Mouse (Mus musculus): Measurements from ENCODE around the gene Gm9732. TPM values are rescaled to one million over a fixed set of nuclear protein-coding genes. Genes with fewer than 3 reads are reported as not detected.
"Not testable (repeated sequence)": the region's sequence is repeated elsewhere in the genome, so short reads cannot be mapped to it uniquely, and the experiment has no call there.

Gm9732 gene
- polyA plus RNA-seq, 2 experiments, result not detected

- H3K4me2 ChIP-seq (replicated peaks; ENCODE audit: low read depth, low read length, severe bottlenecking); H3K27ac ChIP-seq (replicated peaks; ENCODE audit: low read depth, low read length); DNase-seq (ENCODE audit: low spot score); H3K9me3 ChIP-seq (ENCODE audit: control insufficient read depth, low read length); ATAC-seq (ENCODE audit: low FRiP score, low read depth); H3K9ac ChIP-seq (ENCODE audit: low read depth, low read length, severe bottlenecking); H3K36me3 ChIP-seq (ENCODE audit: control insufficient read depth, insufficient read depth, low read length); H3K27me3 ChIP-seq (ENCODE audit: control insufficient read depth, insufficient read depth, low read length); H3K4me3 ChIP-seq (replicated peaks; ENCODE audit: low read length); H3K4me1 ChIP-seq (ENCODE audit: control insufficient read depth, insufficient read depth, low read length): not testable (repeated sequence)
Observed at GRCm38 (mm10) chr14:43319516-43319915, 44.7 kb downstream of the Gm9732 start.

GRCm38 (mm10) chr14:43328603-43329002, 53.8 kb downstream of the Gm9732 start:
- not testable (repeated sequence) for H3K27me3 ChIP-seq (ENCODE audit: control insufficient read depth, insufficient read depth, low read length); H3K4me3 ChIP-seq (replicated peaks; ENCODE audit: low read length); H3K36me3 ChIP-seq (ENCODE audit: control insufficient read depth, insufficient read depth, low read length); H3K27ac ChIP-seq (replicated peaks; ENCODE audit: low read depth, low read length); ATAC-seq (ENCODE audit: low FRiP score, low read depth); H3K4me1 ChIP-seq (ENCODE audit: control insufficient read depth, insufficient read depth, low read length); H3K9me3 ChIP-seq (ENCODE audit: control insufficient read depth, low read length); DNase-seq (ENCODE audit: low spot score); H3K9ac ChIP-seq (ENCODE audit: low read depth, low read length, severe bottlenecking); H3K4me2 ChIP-seq (replicated peaks; ENCODE audit: low read depth, low read length, severe bottlenecking)
- 55% methylated on average over 2 of the region's 2 CpGs for WGBS

GRCm38 (mm10) chr14:43331362-43331880, 56.6 kb downstream of the Gm9732 start:
- not testable (repeated sequence) for H3K9ac ChIP-seq (ENCODE audit: low read depth, low read length, severe bottlenecking); H3K9me3 ChIP-seq (ENCODE audit: control insufficient read depth, low read length); H3K4me2 ChIP-seq (replicated peaks; ENCODE audit: low read depth, low read length, severe bottlenecking); H3K27me3 ChIP-seq (ENCODE audit: control insufficient read depth, insufficient read depth, low read length); H3K36me3 ChIP-seq (ENCODE audit: control insufficient read depth, insufficient read depth, low read length); H3K4me3 ChIP-seq (replicated peaks; ENCODE audit: low read length); ATAC-seq (ENCODE audit: low FRiP score, low read depth); H3K27ac ChIP-seq (replicated peaks; ENCODE audit: low read depth, low read length); DNase-seq (ENCODE audit: low spot score); H3K4me1 ChIP-seq (ENCODE audit: control insufficient read depth, insufficient read depth, low read length)
- WGBS, result 91% methylated on average over 9 of the region's 11 CpGs

GRCm38 (mm10) chr14:43337646-43338045, 62.8 kb downstream of the Gm9732 start:
- H3K4me3 ChIP-seq (replicated peaks; ENCODE audit: low read length); ATAC-seq (ENCODE audit: low FRiP score, low read depth): not testable (repeated sequence)

GRCm38 (mm10) chr14:43347711-43348110, 72.9 kb downstream of the Gm9732 start, which contains the start of gene 1700001F09Rik:
Gene 1700001F09Rik, minus strand, starts transcription at chr14:43347811.
- not testable (repeated sequence) for H3K4me1 ChIP-seq (ENCODE audit: control insufficient read depth, insufficient read depth, low read length); ATAC-seq (ENCODE audit: low FRiP score, low read depth); H3K4me2 ChIP-seq (replicated peaks; ENCODE audit: low read depth, low read length, severe bottlenecking); H3K9ac ChIP-seq (ENCODE audit: low read depth, low read length, severe bottlenecking); DNase-seq (ENCODE audit: low spot score); H3K9me3 ChIP-seq (ENCODE audit: control insufficient read depth, low read length); H3K36me3 ChIP-seq (ENCODE audit: control insufficient read depth, insufficient read depth, low read length); H3K27me3 ChIP-seq (ENCODE audit: control insufficient read depth, insufficient read depth, low read length); H3K4me3 ChIP-seq (replicated peaks; ENCODE audit: low read length); H3K27ac ChIP-seq (replicated peaks; ENCODE audit: low read depth, low read length)

More at GRCm38 (mm10) chr14:43337646-43338045, 62.8 kb downstream of the Gm9732 start:
- not testable (repeated sequence) for H3K27me3 ChIP-seq (ENCODE audit: control insufficient read depth, insufficient read depth, low read length); H3K27ac ChIP-seq (replicated peaks; ENCODE audit: low read depth, low read length); H3K4me2 ChIP-seq (replicated peaks; ENCODE audit: low read depth, low read length, severe bottlenecking); H3K9me3 ChIP-seq (ENCODE audit: control insufficient read depth, low read length); DNase-seq (ENCODE audit: low spot score); H3K9ac ChIP-seq (ENCODE audit: low read depth, low read length, severe bottlenecking); H3K36me3 ChIP-seq (ENCODE audit: control insufficient read depth, insufficient read depth, low read length); H3K4me1 ChIP-seq (ENCODE audit: control insufficient read depth, insufficient read depth, low read length)
- WGBS, result 68% methylated on average over 1 of the region's 1 CpGs

- DNase-seq (ENCODE audit: low spot score); H3K27me3 ChIP-seq (ENCODE audit: control insufficient read depth, insufficient read depth, low read length); H3K9me3 ChIP-seq (ENCODE audit: control insufficient read depth, low read length); H3K9ac ChIP-seq (ENCODE audit: low read depth, low read length, severe bottlenecking); H3K36me3 ChIP-seq (ENCODE audit: control insufficient read depth, insufficient read depth, low read length); ATAC-seq (ENCODE audit: low FRiP score, low read depth); H3K4me3 ChIP-seq (replicated peaks; ENCODE audit: low read length); H3K27ac ChIP-seq (replicated peaks; ENCODE audit: low read depth, low read length); H3K4me1 ChIP-seq (ENCODE audit: control insufficient read depth, insufficient read depth, low read length); H3K4me2 ChIP-seq (replicated peaks; ENCODE audit: low read depth, low read length, severe bottlenecking): not testable (repeated sequence)
- 85% methylated on average over 2 of the region's 2 CpGs for WGBS
Observed at GRCm38 (mm10) chr14:43352944-43353343, 78.1 kb downstream of the Gm9732 start.

Other genes with a start within 250 kb of the Gm9732 start
- gene Gm8094, start 198.4 kb upstream of the Gm9732 start, polyA plus RNA-seq (2012; rRNA removed), result not detected in 2 replicates
- not detected in 2 replicates for gene Gm8094, start 198.4 kb upstream of the Gm9732 start, polyA plus RNA-seq (2014; fragmentation: Nextera tagmentation; extraction: Ambion mirVana)
- gene Gm8104, start 174.4 kb upstream of the Gm9732 start, polyA plus RNA-seq (2012; rRNA removed), result not detected in 2 replicates
- not detected in 2 replicates for gene Gm8104, start 174.4 kb upstream of the Gm9732 start, polyA plus RNA-seq (2014; fragmentation: Nextera tagmentation; extraction: Ambion mirVana)
- gene Gm7233, start 95.2 kb upstream of the Gm9732 start, polyA plus RNA-seq (2012; rRNA removed), result not detected in 2 replicates
- not detected in 2 replicates for gene Gm7233, start 95.2 kb upstream of the Gm9732 start, polyA plus RNA-seq (2014; fragmentation: Nextera tagmentation; extraction: Ambion mirVana)
- gene Gm8122, start 39.7 kb upstream of the Gm9732 start, polyA plus RNA-seq (2012; rRNA removed), result not detected in 2 replicates
- gene Gm8122, start 39.7 kb upstream of the Gm9732 start, polyA plus RNA-seq (2014; fragmentation: Nextera tagmentation; extraction: Ambion mirVana), result not detected in 2 replicates
- gene Gm8126, start 16.4 kb upstream of the Gm9732 start, polyA plus RNA-seq (2012; rRNA removed), result not detected in 2 replicates
- not detected in 2 replicates for gene Gm8126, start 16.4 kb upstream of the Gm9732 start, polyA plus RNA-seq (2014; fragmentation: Nextera tagmentation; extraction: Ambion mirVana)
- gene Gm8127, start 18.8 kb downstream of the Gm9732 start, polyA plus RNA-seq (2012; rRNA removed), result not detected in 2 replicates
- not detected in 2 replicates for gene Gm8127, start 18.8 kb downstream of the Gm9732 start, polyA plus RNA-seq (2014; fragmentation: Nextera tagmentation; extraction: Ambion mirVana)
- gene 1700001F09Rik, start 72.8 kb downstream of the Gm9732 start, polyA plus RNA-seq (2012; rRNA removed), result not detected in 2 replicates
- gene 1700001F09Rik, start 72.8 kb downstream of the Gm9732 start, polyA plus RNA-seq (2014; fragmentation: Nextera tagmentation; extraction: Ambion mirVana), result not detected in 2 replicates
- not detected in 2 replicates for gene Gm8138, start 141.3 kb downstream of the Gm9732 start, polyA plus RNA-seq (2012; rRNA removed)
- not detected in 2 replicates for gene Gm8138, start 141.3 kb downstream of the Gm9732 start, polyA plus RNA-seq (2014; fragmentation: Nextera tagmentation; extraction: Ambion mirVana)